Mouse (Mus musculus): ENCODE results near the gene Tmem265. TPM values are rescaled to one million over a fixed set of nuclear protein-coding genes. Genes with fewer than 3 reads are reported as not detected.

Tmem265 gene
- total RNA-seq, 2 experiments from 2014 or later = 1.3 TPM; not detected in 1

- ATAC-seq (replicated peaks; ENCODE audit: low FRiP score, poor library complexity, severe bottlenecking) = no peak
Observed at GRCm38 (mm10) chr7:127587196-127587595, 26.0 kb downstream of the Tmem265 start.

- ATAC-seq (replicated peaks; ENCODE audit: low FRiP score, poor library complexity, severe bottlenecking) = peak; percentile 86
Observed at GRCm38 (mm10) chr7:127588011-127588871, 27.1 kb downstream of the Tmem265 start, which contains the start of the genes Ccdc189 and Rnf40. TSS of gene Ccdc189 (minus strand) at chr7:127588595. TSS of gene Rnf40 (plus strand) at chr7:127588767.

GRCm38 (mm10) chr7:127588901-127589300 is 27.7 kb downstream of the Tmem265 start:
- ATAC-seq (replicated peaks; ENCODE audit: low FRiP score, poor library complexity, severe bottlenecking) = no peak; the same call in 1 of the 2 replicates

- ATAC-seq (replicated peaks; ENCODE audit: low FRiP score, poor library complexity, severe bottlenecking) = no peak
Observed at GRCm38 (mm10) chr7:127589637-127590036, 28.4 kb downstream of the Tmem265 start.

- ATAC-seq (replicated peaks; ENCODE audit: low FRiP score, poor library complexity, severe bottlenecking) = no peak
Observed at GRCm38 (mm10) chr7:127591108-127591507, 29.9 kb downstream of the Tmem265 start.

- ATAC-seq (replicated peaks; ENCODE audit: low FRiP score, poor library complexity, severe bottlenecking) = no peak
Observed at GRCm38 (mm10) chr7:127592575-127592974, 31.4 kb downstream of the Tmem265 start.

- no peak for ATAC-seq (replicated peaks; ENCODE audit: low FRiP score, poor library complexity, severe bottlenecking)
Observed at GRCm38 (mm10) chr7:127596747-127597146, 35.6 kb downstream of the Tmem265 start.

- no peak for ATAC-seq (replicated peaks; ENCODE audit: low FRiP score, poor library complexity, severe bottlenecking)
Observed at GRCm38 (mm10) chr7:127600612-127601011, 39.4 kb downstream of the Tmem265 start.

GRCm38 (mm10) chr7:127601735-127602134 is 40.5 kb downstream of the Tmem265 start:
- no peak for ATAC-seq (replicated peaks; ENCODE audit: low FRiP score, poor library complexity, severe bottlenecking)

GRCm38 (mm10) chr7:127602903-127603302 is 41.7 kb downstream of the Tmem265 start:
- ATAC-seq (replicated peaks; ENCODE audit: low FRiP score, poor library complexity, severe bottlenecking) = no peak

- no peak for ATAC-seq (replicated peaks; ENCODE audit: low FRiP score, poor library complexity, severe bottlenecking)
Observed at GRCm38 (mm10) chr7:127604256-127604655, 43.1 kb downstream of the Tmem265 start.

GRCm38 (mm10) chr7:127607150-127607549 is 46.0 kb downstream of the Tmem265 start:
- no peak for ATAC-seq (replicated peaks; ENCODE audit: low FRiP score, poor library complexity, severe bottlenecking)

- no peak for ATAC-seq (replicated peaks; ENCODE audit: low FRiP score, poor library complexity, severe bottlenecking)
Observed at GRCm38 (mm10) chr7:127611011-127611410, 49.8 kb downstream of the Tmem265 start.

GRCm38 (mm10) chr7:127611561-127611960 is 50.4 kb downstream of the Tmem265 start:
- no peak for ATAC-seq (replicated peaks; ENCODE audit: low FRiP score, poor library complexity, severe bottlenecking)

GRCm38 (mm10) chr7:127613501-127613900 is 52.3 kb downstream of the Tmem265 start:
- no peak for ATAC-seq (replicated peaks; ENCODE audit: low FRiP score, poor library complexity, severe bottlenecking)

GRCm38 (mm10) chr7:127614091-127614490 is 52.9 kb downstream of the Tmem265 start:
- no peak for ATAC-seq (replicated peaks; ENCODE audit: low FRiP score, poor library complexity, severe bottlenecking)

- peak; percentile 37 for ATAC-seq (replicated peaks; ENCODE audit: low FRiP score, poor library complexity, severe bottlenecking)
Observed at GRCm38 (mm10) chr7:127614511-127614890, 53.3 kb downstream of the Tmem265 start.

- no peak for ATAC-seq (replicated peaks; ENCODE audit: low FRiP score, poor library complexity, severe bottlenecking)
Observed at GRCm38 (mm10) chr7:127614891-127615843, 54.0 kb downstream of the Tmem265 start, which contains the start of gene Zfp629. TSS of gene Zfp629 (minus strand) at chr7:127615797.

GRCm38 (mm10) chr7:127616336-127616735 is 55.1 kb downstream of the Tmem265 start:
- no peak for ATAC-seq (replicated peaks; ENCODE audit: low FRiP score, poor library complexity, severe bottlenecking)

Measured in erythroid progenitor cell, adult 5-6 weeks (primary cell).